Mouse (Mus musculus) lung, postnatal 0 days (tissue): Measurements from ENCODE around the gene Efcab12.
A peak's percentile ranks its signal among the peaks of the same experiment; 100 is the strongest.

ENCODE experiments used
- CTCF ChIP-seq: IDR thresholded peaks from 2 replicates; pipeline ENCODE4 v1.5.1; 2016; ENCODE audit warnings: antibody characterized with exemption, mild to moderate bottlenecking
- EP300 ChIP-seq: IDR thresholded peaks from 2 replicates; pipeline ENCODE4 v1.6.1; 2016; ENCODE audit warnings: antibody characterized with exemption, mild to moderate bottlenecking, control low read depth

- peak; percentile 22; the same call in 1 of the 2 replicates for TF ChIP-seq CTCF
- TF ChIP-seq EP300: peak; percentile 76
These were observed 25.2 kb upstream of the Efcab12 start for GRCm38 (mm10) chr6:115863340-115863841.
